Mouse (Mus musculus) embryonic facial prominence, embryonic 11.5 days (tissue): ENCODE measurements around the gene Pdhx. TPM values are rescaled to one million over a fixed set of nuclear protein-coding genes. Genes with fewer than 3 reads are reported as not detected.

Source experiments
- ATAC-seq: fragments of 200-750 bp; cut with Nextera tagmentation; replicated peaks from 2 replicates; pipeline ENCODE4 v1.8.0; 2017; ENCODE audit warnings: low read depth; ENCODE audit not compliant: insufficient number of reproducible peaks, low FRiP score, low TSS enrichment
- DNase-seq: peaks from one replicate; pipeline ENCODE4 v3.0.0-alpha.2; 2015; ENCODE audit warnings: low spot score
- H3K27ac ChIP-seq: fragments of 300-500 bp; sonication (generic); replicated peaks from 2 replicates; pipeline ENCODE4 v1.5.1; 2014; ENCODE audit warnings: mild to moderate bottlenecking, low read depth, low read length, control low read depth
- H3K27me3 ChIP-seq: fragments of 300-500 bp; sonication (generic); 2 replicates; pipeline ENCODE4 v1.6.1; 2014; ENCODE audit warnings: mild to moderate bottlenecking, low read length, moderate library complexity, mixed read lengths; ENCODE audit not compliant: control insufficient read depth, insufficient read depth
- H3K36me3 ChIP-seq: fragments of 300-500 bp; sonication (generic); replicated peaks from 2 replicates; pipeline ENCODE4 v1.6.1; 2014; ENCODE audit warnings: low read depth, mild to moderate bottlenecking, low read length, moderate library complexity, mixed read lengths; ENCODE audit not compliant: control insufficient read depth, insufficient read depth
- H3K4me1 ChIP-seq: fragments of 300-500 bp; sonication (generic); 2 replicates; pipeline ENCODE4 v1.6.1; 2014; ENCODE audit warnings: low read length, mixed read lengths; ENCODE audit not compliant: control insufficient read depth, insufficient read depth
- H3K4me2 ChIP-seq: fragments of 300-500 bp; sonication (generic); 2 replicates; pipeline ENCODE4 v1.6.1; 2014; ENCODE audit warnings: low read depth, mild to moderate bottlenecking, control low read depth, low read length, moderate library complexity
- H3K4me3 ChIP-seq: fragments of 300-500 bp; sonication (generic); 2 replicates; pipeline ENCODE4 v1.5.1; 2014; ENCODE audit warnings: low read depth, low read length, control low read depth
- H3K9ac ChIP-seq: fragments of 300-500 bp; sonication (generic); replicated peaks from 2 replicates; pipeline ENCODE4 v1.6.1; 2014; ENCODE audit warnings: mild to moderate bottlenecking, control low read depth, low read length
- H3K9me3 ChIP-seq: fragments of 300-500 bp; sonication (generic); replicated peaks from 2 replicates; pipeline ENCODE4 v1.6.1; 2016; ENCODE audit warnings: mild to moderate bottlenecking, low read length, inconsistent platforms, mixed read lengths; ENCODE audit not compliant: control insufficient read depth
- WGBS: fragments of 180-500 bp; shearing (Covaris S2); extraction: QIAGEN DNeasy Blood & Tissue Kit; methylation state at CpG from one replicate; pipeline ENCODE4 v1.1.7; 2014; 5-methylcytosine and 5-hydroxymethylcytosine counted together
- polyA plus RNA-seq: library from polyadenylated mRNA; unstranded; fragments of >200 nt; fragmentation: Nextera tagmentation; extraction: Ambion mirVana; gene quantifications from 2 replicates; pipeline ENCODE4 v1.2.1, GENCODE M21; 2014

Gene Pdhx
- polyA plus RNA-seq, 1 experiment from 2014 or later, result 52.1 TPM

DNA sequence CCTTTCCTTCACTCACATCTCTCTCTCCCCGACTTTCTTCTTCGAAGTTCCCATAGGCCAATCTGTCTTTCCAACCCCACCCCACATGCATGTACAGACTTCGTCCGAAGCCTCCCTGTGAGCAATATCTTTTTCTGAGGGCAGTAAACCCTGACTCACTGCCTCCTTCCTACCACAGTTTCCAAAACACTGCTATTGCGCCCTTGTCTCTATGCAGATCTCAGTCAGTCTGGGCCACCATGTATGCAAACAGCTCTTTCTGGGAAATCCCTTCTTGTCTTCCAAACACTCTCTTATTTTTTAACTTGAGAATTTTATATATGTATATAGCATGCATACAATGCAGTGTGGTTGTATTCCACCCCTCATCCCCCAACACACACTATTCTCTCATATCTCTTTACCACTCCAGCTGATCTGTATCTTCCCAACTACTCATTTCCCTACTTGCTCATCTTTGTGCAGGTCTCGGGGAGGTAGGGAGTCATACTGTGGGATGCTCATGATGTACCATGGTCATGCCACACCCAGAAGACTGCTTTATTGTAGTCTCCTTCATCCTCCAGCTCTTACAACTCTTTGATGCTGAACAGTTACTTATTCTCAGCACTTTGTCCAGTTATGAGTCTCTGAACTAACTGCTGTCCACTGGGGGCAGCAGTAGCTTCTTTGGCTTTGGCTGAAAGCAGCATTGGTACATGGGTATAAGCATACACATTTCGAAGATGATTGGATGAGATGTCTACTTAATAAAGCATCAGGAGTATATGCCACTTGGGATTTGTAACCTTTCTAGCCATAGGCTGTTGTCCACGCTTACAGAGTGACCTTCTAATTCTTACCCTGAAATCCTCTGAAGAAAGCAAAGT is 91.6 kb downstream of the Pdhx start:
- H3K36me3 ChIP-seq, result no peaks in the 10 kb centered on the region
- no peaks in the 10 kb centered on the region for H3K4me1 ChIP-seq
- no peak overlapping the region for H3K9ac ChIP-seq
- DNase-seq, result no peak
- ATAC-seq, result no peak
- 84% methylated on average over 8 of the region's 8 CpGs for whole genome bisulfite sequencing
- H3K27me3 ChIP-seq, result no peaks in the 10 kb centered on the region
- no peak overlapping the region for H3K27ac ChIP-seq
- H3K4me2 ChIP-seq, result no peak overlapping the region
- no peak overlapping the region for H3K4me3 ChIP-seq
- H3K9me3 ChIP-seq, result no peaks in the 10 kb centered on the region

DNA sequence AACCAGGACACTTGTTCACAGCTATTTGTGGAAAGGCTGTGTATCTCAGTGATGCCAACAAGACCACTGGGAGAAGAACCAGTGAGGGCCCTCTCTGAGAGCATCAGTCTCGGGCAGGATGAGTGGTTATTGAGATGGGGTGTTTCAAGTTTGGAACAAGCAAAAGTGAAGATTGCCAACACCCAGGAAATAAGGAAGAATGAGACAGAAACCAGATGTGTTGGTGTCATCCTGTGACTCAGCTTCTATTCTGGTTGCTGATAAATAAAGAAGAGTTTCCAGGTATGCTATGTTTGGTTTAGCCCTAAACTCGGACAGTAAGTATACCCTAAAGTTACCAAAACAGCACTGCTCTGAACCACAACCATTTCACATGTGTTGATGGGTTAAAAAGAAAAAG is 92.4 kb downstream of the Pdhx start:
- no peaks in the 10 kb centered on the region for H3K36me3 ChIP-seq
- H3K9me3 ChIP-seq, result no peaks in the 10 kb centered on the region
- no peak for ATAC-seq

DNA sequence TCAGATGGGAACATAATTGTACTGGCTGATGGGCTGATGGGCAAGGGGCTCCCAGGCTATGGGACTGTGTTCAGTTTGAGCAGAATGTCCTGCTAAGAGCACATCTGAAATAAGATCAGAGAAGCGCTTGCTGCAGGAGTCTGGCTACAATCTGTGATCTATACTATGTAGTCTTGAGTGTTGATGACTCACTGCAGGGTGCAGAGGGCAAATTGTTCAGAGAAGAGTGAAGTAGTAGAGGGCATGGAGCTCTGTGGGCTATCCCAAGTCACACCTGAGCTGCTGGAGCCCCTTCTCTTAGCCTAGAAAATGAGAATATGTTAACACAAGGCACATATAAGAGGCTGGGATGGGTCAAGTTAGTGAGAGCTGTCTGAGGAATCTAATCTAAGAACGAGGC is 93.8 kb downstream of the Pdhx start:
- Histone ChIP-seq H3K36me3 (no peaks in the 10 kb centered on the region), H3K4me1 (no peaks in the 10 kb centered on the region), H3K9ac (no peak overlapping the region), H3K27me3 (no peaks in the 10 kb centered on the region), H3K4me3 (no peak overlapping the region), H3K4me2 (no peak overlapping the region), H3K27ac (no peak overlapping the region), H3K9me3 (no peaks in the 10 kb centered on the region)
- ATAC-seq, result no peak
- DNase-seq, result no peak
- 86% methylated on average over 2 of the region's 2 CpGs for WGBS

More for the DNA sequence above, 92.4 kb downstream of the Pdhx start:
- no peak overlapping the region for H3K27ac ChIP-seq
- 63% methylated on average over 2 of the region's 2 CpGs for WGBS
- no peaks in the 10 kb centered on the region for H3K27me3 ChIP-seq
- no peak overlapping the region for H3K4me3 ChIP-seq
- H3K4me1 ChIP-seq, result no peaks in the 10 kb centered on the region
- DNase-seq, result no peak
- H3K9ac ChIP-seq, result no peak overlapping the region
- H3K4me2 ChIP-seq, result no peak overlapping the region

DNA sequence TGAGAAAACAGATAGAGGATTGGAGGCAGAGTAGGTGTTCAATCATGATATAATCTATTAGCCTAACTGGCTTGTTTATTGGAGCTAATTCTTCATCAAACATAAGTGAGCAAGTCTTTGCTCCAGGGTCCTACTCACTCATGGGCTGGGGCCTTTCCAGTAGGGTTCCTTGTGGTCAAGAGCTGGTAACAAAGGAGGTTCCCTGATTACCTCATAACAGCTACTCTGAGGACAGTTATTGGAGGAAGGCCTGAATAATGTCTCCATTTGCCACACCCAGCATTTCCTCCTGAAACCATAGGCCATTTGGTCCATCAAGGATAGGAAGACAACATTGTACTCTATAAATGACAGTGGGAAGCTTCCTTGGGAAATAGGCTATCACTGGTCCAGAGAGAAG is 94.2 kb downstream of the Pdhx start:
- no peaks in the 10 kb centered on the region for H3K27me3 ChIP-seq
- no peak overlapping the region for H3K4me3 ChIP-seq
- H3K4me1 ChIP-seq, result no peaks in the 10 kb centered on the region
- no peak overlapping the region for H3K9ac ChIP-seq
- H3K27ac ChIP-seq, result no peak overlapping the region
- no peaks in the 10 kb centered on the region for H3K36me3 ChIP-seq
- H3K4me2 ChIP-seq, result no peak overlapping the region
- no peaks in the 10 kb centered on the region for H3K9me3 ChIP-seq
- ATAC-seq (no peak), DNase-seq (no peak)

- Histone ChIP-seq H3K36me3 (no peaks in the 10 kb centered on the region), H3K9me3 (no peaks in the 10 kb centered on the region), H3K4me1 (no peaks in the 10 kb centered on the region), H3K27me3 (no peaks in the 10 kb centered on the region), H3K4me3 (no peak overlapping the region), H3K4me2 (no peak overlapping the region), H3K9ac (no peak overlapping the region), H3K27ac (no peak overlapping the region)
- WGBS, result 82% methylated on average over 5 of the region's 5 CpGs
- ATAC-seq (no peak), DNase-seq (no peak)
Observed at GRCm38 (mm10) chr2:102975358-102975945, 97.9 kb downstream of the Pdhx start.

GRCm38 (mm10) chr2:102973115-102973514 is 100.2 kb downstream of the Pdhx start:
- no peak overlapping the region for H3K9ac ChIP-seq
- ATAC-seq (no peak), DNase-seq (no peak)
- H3K4me1 ChIP-seq, result no peaks in the 10 kb centered on the region
- no peaks in the 10 kb centered on the region for H3K36me3 ChIP-seq
- H3K27ac ChIP-seq, result no peak overlapping the region
- no peaks in the 10 kb centered on the region for H3K9me3 ChIP-seq
- no peak overlapping the region for H3K4me3 ChIP-seq
- 94% methylated on average over 3 of the region's 3 CpGs for WGBS
- H3K27me3 ChIP-seq, result no peaks in the 10 kb centered on the region
- H3K4me2 ChIP-seq, result no peak overlapping the region

DNA sequence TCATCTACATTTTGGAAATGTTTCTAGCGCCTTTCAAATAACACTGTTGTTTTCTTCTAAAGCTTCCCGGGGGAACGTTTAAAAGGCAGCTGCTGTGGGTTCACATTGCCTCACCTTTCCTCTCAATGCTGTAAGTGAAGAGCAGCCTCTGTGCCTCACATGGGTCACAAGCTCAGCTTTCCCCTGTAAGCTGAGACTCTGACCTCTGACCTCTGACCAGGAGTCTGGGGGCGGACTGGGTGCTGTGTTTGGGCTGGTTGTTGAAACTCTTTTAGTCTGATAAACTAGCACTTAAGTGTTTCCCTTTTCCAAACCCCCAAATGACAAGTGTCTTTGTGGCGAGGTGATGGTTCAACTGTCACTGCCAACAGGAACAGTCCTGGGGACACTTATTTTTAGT is 100.7 kb downstream of the Pdhx start:
- WGBS, result 27% methylated on average over 5 of the region's 5 CpGs
- no peak for ATAC-seq
- Histone ChIP-seq H3K27ac (no peak overlapping the region), H3K27me3 (no peaks in the 10 kb centered on the region), H3K9ac (no peak overlapping the region), H3K4me1 (no peaks in the 10 kb centered on the region), H3K4me3 (no peak overlapping the region), H3K4me2 (no peak overlapping the region), H3K36me3 (no peaks in the 10 kb centered on the region), H3K9me3 (no peaks in the 10 kb centered on the region)
- DNase-seq, result no peak

DNA sequence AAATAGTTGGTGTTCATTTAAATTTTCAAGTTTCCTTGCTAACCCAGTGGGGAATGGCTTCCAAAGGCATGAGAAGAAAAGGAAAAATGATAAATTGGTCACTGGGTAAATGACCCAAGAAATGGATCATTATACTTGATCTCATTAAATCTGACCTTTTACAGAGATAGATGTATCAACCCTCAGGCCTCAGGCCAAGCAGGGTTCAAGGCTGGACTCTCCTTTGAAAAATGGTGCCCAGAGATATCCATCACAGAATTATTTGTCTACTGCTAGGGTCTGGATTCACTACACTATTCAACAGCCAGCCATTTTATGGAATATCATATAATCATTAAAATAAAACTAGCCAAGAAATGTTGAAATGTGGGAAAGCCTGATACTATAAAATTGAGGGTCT is 101.4 kb downstream of the Pdhx start:
- H3K4me2 ChIP-seq, result no peak overlapping the region
- H3K27ac ChIP-seq, result no peak overlapping the region
- no peaks in the 10 kb centered on the region for H3K4me1 ChIP-seq
- H3K36me3 ChIP-seq, result no peaks in the 10 kb centered on the region
- no peaks in the 10 kb centered on the region for H3K27me3 ChIP-seq
- H3K4me3 ChIP-seq, result no peak overlapping the region
- no peak overlapping the region for H3K9ac ChIP-seq
- ATAC-seq (no peak), DNase-seq (no peak)
- H3K9me3 ChIP-seq, result no peaks in the 10 kb centered on the region
